Mouse (Mus musculus) MEL (cell line): Measurements from ENCODE around the gene Adgre5. TPM values are rescaled to one million over a fixed set of nuclear protein-coding genes. Genes with fewer than 3 reads are reported as not detected.
A peak's percentile ranks its signal among the peaks of the same experiment; 100 is the strongest.

Source experiments
- DNase-seq: peaks from one replicate; pipeline ENCODE4 v3.0.0; 2011; ENCODE audit warnings: low read depth, low spot score
- H3K27ac ChIP-seq: 2 replicates; pipeline ENCODE4 v1.5.1; 2012; ENCODE audit warnings: low read depth, mild to moderate bottlenecking, control low read depth, low read length, moderate library complexity; ENCODE audit not compliant: control insufficient read depth
- H3K27me3 ChIP-seq, 2 experiments: fragments of 150-350 bp in 1 of 2; sonication (generic) in 1 of 2; 2 replicates each; pipeline ENCODE4 v1.6.1; 2012; ENCODE audit warnings: low read length in 2 of 2, mild to moderate bottlenecking in 2 of 2, improper control_type of control experiment in 1 of 2, moderate library complexity in 1 of 2; ENCODE audit not compliant: insufficient read depth in 2 of 2, control insufficient read depth in 1 of 2
- H3K36me3 ChIP-seq, 2 experiments: 2 replicates each; pipeline ENCODE4 v1.6.1; 2012 to 2014; ENCODE audit warnings: low read length in 2 of 2, improper control_type of control experiment in 1 of 2, inconsistent platforms in 1 of 2, mild to moderate bottlenecking in 1 of 2; ENCODE audit not compliant: insufficient read depth in 2 of 2, control insufficient read depth in 1 of 2
- H3K4me1 ChIP-seq, 2 experiments: fragments of 150-350 bp in 1 of 2; sonication (generic) in 1 of 2; 2 replicates each; pipeline ENCODE4 v1.6.1; 2012; ENCODE audit warnings: low read length in 2 of 2, improper control_type of control experiment in 1 of 2, mild to moderate bottlenecking in 1 of 2; ENCODE audit not compliant: insufficient read depth in 2 of 2, control insufficient read depth in 1 of 2
- H3K4me3 ChIP-seq, 2 experiments: fragments of 150-350 bp in 1 of 2; sonication (generic) in 1 of 2; 2 replicates each; pipeline ENCODE4 v1.5.1; 2012; ENCODE audit warnings: low read depth in 2 of 2, low read length in 2 of 2, mild to moderate bottlenecking in 2 of 2, moderate library complexity in 2 of 2, control low read depth in 1 of 2, improper control_type of control experiment in 1 of 2; ENCODE audit not compliant: control insufficient read depth in 1 of 2, insufficient read depth in 1 of 2
- H3K79me2 ChIP-seq: 2 replicates; pipeline ENCODE4 v1.6.1; 2012; ENCODE audit warnings: mild to moderate bottlenecking, low read length, moderate library complexity; ENCODE audit not compliant: control insufficient read depth, poor library complexity, insufficient read depth
- H3K9ac ChIP-seq: 2 replicates; pipeline ENCODE4 v1.6.1; 2012; ENCODE audit warnings: low read depth, mild to moderate bottlenecking, control low read depth, low read length, moderate library complexity; ENCODE audit not compliant: control insufficient read depth, poor library complexity, severe bottlenecking
- H3K9me3 ChIP-seq: fragments of 150-350 bp; sonication (generic); replicated peaks from 2 replicates; pipeline ENCODE4 v1.6.1; 2012; ENCODE audit warnings: mild to moderate bottlenecking, low read length, improper control_type of control experiment, moderate library complexity; ENCODE audit not compliant: insufficient read depth
- BHLHE40 ChIP-seq: IDR thresholded peaks from 2 replicates; pipeline ENCODE4 v1.6.1; 2012; ENCODE audit warnings: low read depth, mild to moderate bottlenecking, inconsistent platforms, low read length, improper control_type of control experiment, borderline replicate concordance
- CHD1 ChIP-seq: IDR thresholded peaks from 2 replicates; pipeline ENCODE4 v1.6.1; 2012; ENCODE audit warnings: low read depth, mild to moderate bottlenecking, inconsistent platforms, low read length, improper control_type of control experiment
- CTCF ChIP-seq, 3 experiments: IDR thresholded peaks in 2 of 3; conservative IDR thresholded peaks in 1 of 3; 2 replicates each; pipeline ENCODE4 v1.5.1; 2011 to 2012; ENCODE audit warnings: low read length in 3 of 3, low read depth in 2 of 3, mild to moderate bottlenecking in 2 of 3, improper control_type of control experiment in 1 of 3, inconsistent platforms in 1 of 3, mixed read lengths in 1 of 3, moderate library complexity in 1 of 3; ENCODE audit not compliant: control insufficient read depth in 1 of 3, insufficient read depth in 1 of 3, poor library complexity in 1 of 3, severe bottlenecking in 1 of 3
- E2F4 ChIP-seq: IDR thresholded peaks from 2 replicates; pipeline ENCODE4 v1.6.1; 2011; ENCODE audit warnings: low read depth, low read length, improper control_type of control experiment, borderline replicate concordance
- EP300 ChIP-seq, 2 experiments: IDR thresholded peaks; 2 replicates each; pipeline ENCODE4 v1.6.1; 2011; ENCODE audit warnings: improper control_type of control experiment in 2 of 2, low read length in 2 of 2, low read depth in 1 of 2, mild to moderate bottlenecking in 1 of 2
- ETS1 ChIP-seq: IDR thresholded peaks from 2 replicates; pipeline ENCODE4 v1.6.1; 2012; ENCODE audit warnings: low read depth, mild to moderate bottlenecking, inconsistent platforms, low read length, improper control_type of control experiment, moderate library complexity
- GATA1 ChIP-seq: IDR thresholded peaks from 2 replicates; pipeline ENCODE4 v1.6.1; 2011; ENCODE audit warnings: low read depth, low read length, improper control_type of control experiment
- HCFC1 ChIP-seq: IDR thresholded peaks from 2 replicates; pipeline ENCODE4 v1.6.1; 2012; ENCODE audit warnings: low read depth, mild to moderate bottlenecking, inconsistent platforms, low read length, improper control_type of control experiment, moderate library complexity
- JUND ChIP-seq: IDR thresholded peaks from 2 replicates; pipeline ENCODE4 v1.6.1; 2011; ENCODE audit warnings: low read depth, mild to moderate bottlenecking, improper control_type of control experiment, low read length
- MAFK ChIP-seq: IDR thresholded peaks from 2 replicates; pipeline ENCODE4 v1.6.1; 2011; ENCODE audit warnings: low read depth, mild to moderate bottlenecking, low read length, improper control_type of control experiment, borderline replicate concordance
- MAZ ChIP-seq: IDR thresholded peaks from 2 replicates; pipeline ENCODE4 v1.6.1; 2012; ENCODE audit warnings: low read depth, mild to moderate bottlenecking, inconsistent platforms, low read length, improper control_type of control experiment
- MEF2A ChIP-seq: IDR thresholded peaks from 2 replicates; pipeline ENCODE4 v1.6.1; 2014; ENCODE audit warnings: low read depth, mild to moderate bottlenecking, inconsistent platforms, low read length, improper control_type of control experiment; ENCODE audit not compliant: poor library complexity, insufficient replicate concordance, severe bottlenecking; ENCODE audit errors: extremely low read depth
- NRF1 ChIP-seq: IDR thresholded peaks from 2 replicates; pipeline ENCODE4 v1.6.1; 2014; ENCODE audit warnings: low read depth, mild to moderate bottlenecking, inconsistent platforms, low read length, improper control_type of control experiment, moderate library complexity; ENCODE audit not compliant: poor library complexity, insufficient read depth, severe bottlenecking
- POLR2AphosphoS2 ChIP-seq: IDR thresholded peaks from 2 replicates; pipeline ENCODE4 v1.6.1; 2011; ENCODE audit warnings: low read length, improper control_type of control experiment
- RAD21 ChIP-seq: IDR thresholded peaks from 2 replicates; pipeline ENCODE4 v1.6.1; 2011; ENCODE audit warnings: mild to moderate bottlenecking, low read depth, low read length, improper control_type of control experiment
- SMC3 ChIP-seq: IDR thresholded peaks from 2 replicates; pipeline ENCODE4 v1.6.1; 2011; ENCODE audit warnings: low read depth, low read length, improper control_type of control experiment
- TBP ChIP-seq: IDR thresholded peaks from 2 replicates; pipeline ENCODE4 v1.8.0; 2011; ENCODE audit warnings: low read depth, low read length, improper control_type of control experiment
- USF1 ChIP-seq: IDR thresholded peaks from 2 replicates; pipeline ENCODE4 v1.6.1; 2014; ENCODE audit warnings: low read depth, mild to moderate bottlenecking, inconsistent platforms, low read length, improper control_type of control experiment, moderate library complexity
- USF2 ChIP-seq, 2 experiments: IDR thresholded peaks; 2 replicates each; pipeline ENCODE4 v1.6.1; 2011 to 2012; ENCODE audit warnings: improper control_type of control experiment in 2 of 2, low read length in 2 of 2, borderline replicate concordance in 1 of 2, inconsistent platforms in 1 of 2, low read depth in 1 of 2, mild to moderate bottlenecking in 1 of 2; ENCODE audit not compliant: insufficient read depth in 1 of 2
- ZKSCAN1 ChIP-seq: IDR thresholded peaks from 2 replicates; pipeline ENCODE4 v1.6.1; 2012; ENCODE audit warnings: low read depth, mild to moderate bottlenecking, inconsistent platforms, low read length, improper control_type of control experiment, moderate library complexity
- polyA plus RNA-seq, 2 experiments: library from polyadenylated mRNA; stranded (reverse) in 1 of 2; unstranded in 1 of 2; fragments of >175 nt in 1 of 2; fragments of >200 nt in 1 of 2; gene quantifications; 2 replicates each; pipeline versions ENCODE4 v1.2.1 to v1.2.4; 2012; ENCODE audit warnings: low replicate concordance in 2 of 2, low read depth in 1 of 2; ENCODE audit not compliant: insufficient read length in 2 of 2, insufficient read depth in 1 of 2, missing spikeins in 1 of 2
- total RNA-seq: library from RNA; depleted of rRNA; stranded (reverse); fragments of 300-350 nt; gene quantifications from 2 replicates; pipeline ENCODE4 v1.2.3, GENCODE M21; 2012

Gene Adgre5
- total and polyA plus RNA-seq, 3 experiments = 18.5 to 21.4 TPM; not detected in 1

- TF ChIP-seq TBP (0 out of 2 replicates have a peak, but pooled peaks have one; percentile 16), USF1 (peak; percentile 46; the same call in 1 of the 2 replicates), GATA1 (peak; percentile 43; the same call in 1 of the 2 replicates), E2F4 (no peak), RAD21 (no peak), JUND (no peak), USF2 (IDR thresholded peaks at IDR 0.05; ENCODE audit: borderline replicate concordance in 1 of 2, insufficient read depth in 1 of 2, low read depth in 1 of 2, low read length in 2 of 2) (no peak), EP300 (IDR thresholded peaks at IDR 0.05; ENCODE audit: low read depth in 1 of 2, low read length in 2 of 2) (peak in 1 of 2 experiments; percentile 32; a peak in 3 of 4 replicates), HCFC1 (peak; percentile 68), SMC3 (no peak), CHD1 (peak; percentile 30; the same call in 1 of the 2 replicates), POLR2AphosphoS2 (0 out of 2 replicates have a peak, but pooled peaks have one; percentile 33), ETS1 (peak; percentile 40; the same call in 1 of the 2 replicates)
Observed at GRCm38 (mm10) chr8:83693609-83694236, 47.4 kb downstream of the Adgre5 start (continued).

- no peaks in the 10 kb centered on the region for H3K9me3 ChIP-seq
- H3K36me3 ChIP-seq = peaks cover 9 to 22% of the 10 kb centered on the region in 2 experiments
- H3K27me3 ChIP-seq = no peaks in the 10 kb centered on the region
- H3K9ac ChIP-seq = no peak overlapping the region
- no peak for DNase-seq
- H3K4me3 ChIP-seq = no peak overlapping the region
- peaks cover 3 to 9% of the 10 kb centered on the region in 2 experiments for H3K4me1 ChIP-seq
- no peak overlapping the region for H3K27ac ChIP-seq
- TF ChIP-seq BHLHE40 (no peak), NRF1 (no peak), JUND (no peak), MAFK (no peak), SMC3 (no peak), MEF2A (no peak), ETS1 (no peak), GATA1 (no peak), ZKSCAN1 (no peak), MAZ (no peak), CTCF (IDR thresholded peaks at IDR 0.05 in 2 of 3, conservative IDR thresholded peaks at IDR 0.05 in 1 of 3; ENCODE audit: control insufficient read depth in 1 of 3, insufficient read depth in 1 of 3, low read depth in 2 of 3, low read length in 3 of 3, poor library complexity in 1 of 3, severe bottlenecking in 1 of 3) (no peak), CHD1 (no peak)
- peaks cover 10% of the 10 kb centered on the region for H3K79me2 ChIP-seq
Observed at GRCm38 (mm10) chr8:83689264-83689663, 51.9 kb downstream of the Adgre5 start.
